Mouse (Mus musculus) heart, adult 2 months (tissue): ENCODE measurements around the gene Crb3.

Experiments used
- EP300 ChIP-seq: fragments of 200-500 bp; IDR thresholded peaks from 2 replicates; pipeline ENCODE4 v1.6.1; 2011; ENCODE audit warnings: low read depth, low read length, control low read depth; ENCODE audit not compliant: insufficient read depth
- POLR2A ChIP-seq: fragments of 200-500 bp; IDR thresholded peaks from 2 replicates; pipeline ENCODE4 v1.6.1; 2011; ENCODE audit warnings: mild to moderate bottlenecking, low read depth, low read length, control low read depth; ENCODE audit not compliant: insufficient read depth

DNA sequence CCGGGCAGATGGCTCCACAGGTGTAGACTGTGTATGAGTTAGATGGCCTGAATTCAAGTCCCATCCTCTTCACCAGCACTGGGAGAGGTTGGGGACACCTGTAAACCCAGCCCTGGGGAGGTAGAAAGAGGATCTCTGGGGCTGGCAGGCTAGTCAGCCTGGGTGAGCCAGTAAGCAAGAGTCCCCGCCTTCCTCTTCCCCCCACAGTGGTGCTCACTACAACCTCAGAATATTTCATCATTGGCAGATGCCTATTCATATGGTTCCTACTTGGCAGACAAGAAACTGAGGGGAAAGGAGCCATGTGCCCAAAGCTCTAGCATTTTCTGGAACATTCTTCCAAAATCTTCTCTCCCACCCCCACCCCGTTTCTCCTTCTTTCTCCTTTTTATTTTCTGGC lies 10.1 kb upstream of the Crb3 start:
- no peak for TF ChIP-seq EP300
- TF ChIP-seq POLR2A = no peak
